ENCODE assay signal across 11 mouse cellular contexts in genomic region chr10:75119396-75119795, GRCm38 (mm10). TPM values are rescaled to one million over a fixed set of nuclear protein-coding genes. Genes with fewer than 3 reads are reported as not detected.
DNase-seq lines count a peak whose midpoint lies in the region; TF ChIP-seq lines count a peak whose summit lies in the region.
"Had no signal": no experiment of that assay in that cellular context is flagged by ENCODE, and none has a peak within 500 bp of the region (broad histone marks: within the 10 kb centered on the region; RNA-seq: fewer than 3 reads in every experiment).

No protein-coding gene starts in this region.

- H3K79me2 ChIP-seq in liver, adult 2 months (ENCODE audit: control insufficient read depth, insufficient read depth, low read length) = peaks cover 31% of the 10 kb centered on the region; the same call in 1 of the 2 replicates

- no peak overlapping the region for H3K9ac ChIP-seq in liver, adult 2 months (ENCODE audit: low read depth, low read length)
- H3K9ac ChIP-seq: liver, embryonic 15.5 days had no signal

- peak; percentile 29 for DNase-seq in liver, adult 2 months (ENCODE audit: extremely low read depth, low read depth, low spot score)
- DNase-seq in liver = no peak
- peak; percentile 8 for DNase-seq in adipocyte (ENCODE audit: low spot score)
- peak; percentile 49 for DNase-seq in kidney, postnatal 10 days
- DNase-seq in splenic B cell, adult 2 months (ENCODE audit: low read depth, low spot score) = peak; percentile 74
- DNase-seq in layer of hippocampus, postnatal 36 days = no peak
- DNase-seq in urinary bladder, postnatal 4 days (ENCODE audit: low spot score in 2 of 2) = no peak
- no peak for DNase-seq in thymus, postnatal 10 days (ENCODE audit: low spot score in 2 of 2)
- DNase-seq: cerebellum, postnatal 36 days; thymus, adult 2 months had no signal

- H3K27me3 ChIP-seq in liver, adult 2 months (ENCODE audit: control insufficient read depth, insufficient read depth, low read length) = no peaks in the 10 kb centered on the region
- no peaks in the 10 kb centered on the region for H3K27me3 ChIP-seq in splenic B cell, adult 2 months (ENCODE audit: control insufficient read depth, insufficient read depth, low read length, poor library complexity, severe bottlenecking)
- H3K27me3 ChIP-seq: liver, embryonic 15.5 days had no signal

- no peaks in the 10 kb centered on the region for H3K36me3 ChIP-seq in liver, adult 2 months (ENCODE audit: control insufficient read depth, insufficient read depth, low read length)
- no peaks in the 10 kb centered on the region for H3K36me3 ChIP-seq in splenic B cell, adult 2 months (ENCODE audit: control insufficient read depth, insufficient read depth, low read length, poor library complexity, severe bottlenecking)
- H3K36me3 ChIP-seq: liver, embryonic 15.5 days had no signal

- H3K4me3 ChIP-seq in liver, adult 2 months (ENCODE audit: insufficient read depth, low read depth, low read length) = no peak overlapping the region
- H3K4me3 ChIP-seq: liver, embryonic 15.5 days had no signal

- 56% methylated on average over 3 of the region's 3 CpGs for WGBS in liver, adult 2 months

- H3K4me1 ChIP-seq in liver, adult 2 months (ENCODE audit: control insufficient read depth, insufficient read depth, low read length) = peaks cover 2% of the 10 kb centered on the region; the same call in 1 of the 2 replicates

- no peak overlapping the region for H3K27ac ChIP-seq in liver, adult 2 months (replicated peaks; ENCODE audit: insufficient read depth, low read depth, low read length)
- H3K27ac ChIP-seq: liver, embryonic 15.5 days had no signal

- TF ChIP-seq CTCF in liver, adult 2 months (IDR thresholded peaks at IDR 0.05; ENCODE audit: low read depth, low read length) = no peak

- TF ChIP-seq POLR2A in liver, adult 2 months (IDR thresholded peaks at IDR 0.05; ENCODE audit: extremely low read depth, insufficient read depth, low read length) = no peak

RNA-seq across cellular contexts. Expression of gene Bcr, which starts 59.0 kb away (rescaled TPM):
- 7.5 and 12.0 TPM in 2 replicates for total RNA-seq in liver, adult 2 months (2014; rRNA removed)
- polyA plus RNA-seq in liver, adult 2 months (2012; rRNA removed) = 14.4 and 14.7 TPM in 2 replicates
- total RNA-seq in layer of hippocampus, postnatal 36 days (2021) = 100 to 1,000 TPM; 121 to 133 TPM

Comparison
In these comparisons a context has a peak if more than half of its experiments do, and no peak if none do; other contexts are left out.
1. DNase-seq: peak in liver, adult 2 months (single experiment), adipocyte (single experiment), kidney, postnatal 10 days (single experiment) and splenic B cell, adult 2 months (single experiment); none in liver (single experiment), layer of hippocampus, postnatal 36 days (0 of 2), urinary bladder, postnatal 4 days (0 of 2) and thymus, postnatal 10 days (0 of 2).